Mouse (Mus musculus) kidney, embryonic 16.5 days (tissue): ENCODE data around the gene Hsd17b12. TPM values are rescaled to one million over a fixed set of nuclear protein-coding genes. Genes with fewer than 3 reads are reported as not detected.
A peak's percentile ranks its signal among the peaks of the same experiment; 100 is the strongest.

Experiments used
- ATAC-seq: fragments of 200-750 bp; cut with Nextera tagmentation; 2 replicates; pipeline ENCODE4 v1.8.0; 2017; ENCODE audit warnings: moderate TSS enrichment; ENCODE audit not compliant: low FRiP score, low TSS enrichment
- H3K27ac ChIP-seq: fragments of 300-500 bp; sonication (generic); 2 replicates; pipeline ENCODE4 v1.5.1; 2014; ENCODE audit warnings: low read length
- H3K27me3 ChIP-seq: fragments of 300-500 bp; sonication (generic); 2 replicates; pipeline ENCODE4 v1.6.1; 2014; ENCODE audit warnings: low read length, control low read depth, mixed read lengths; ENCODE audit not compliant: insufficient read depth
- H3K36me3 ChIP-seq: fragments of 300-500 bp; sonication (generic); 2 replicates; pipeline ENCODE4 v1.6.1; 2014; ENCODE audit warnings: low read length, control low read depth, mixed read lengths; ENCODE audit not compliant: insufficient read depth
- H3K4me1 ChIP-seq: fragments of 300-500 bp; sonication (generic); 2 replicates; pipeline ENCODE4 v1.6.1; 2014; ENCODE audit warnings: low read length, control low read depth, mixed read lengths; ENCODE audit not compliant: insufficient read depth
- H3K4me2 ChIP-seq: fragments of 300-500 bp; sonication (generic); replicated peaks from 2 replicates; pipeline ENCODE4 v1.6.1; 2014; ENCODE audit warnings: low read depth, low read length
- H3K4me3 ChIP-seq: fragments of 300-500 bp; sonication (generic); 2 replicates; pipeline ENCODE4 v1.5.1; 2014; ENCODE audit warnings: mild to moderate bottlenecking, low read length
- H3K9ac ChIP-seq: fragments of 300-500 bp; sonication (generic); replicated peaks from 2 replicates; pipeline ENCODE4 v1.6.1; 2014; ENCODE audit warnings: low read length
- H3K9me3 ChIP-seq: fragments of 300-500 bp; sonication (generic); 2 replicates; pipeline ENCODE4 v1.6.1; 2016; ENCODE audit warnings: low read length, control low read depth
- WGBS: fragments of 180-500 bp; shearing (Covaris S2); extraction: QIAGEN DNeasy Blood & Tissue Kit; methylation state at CpG from one replicate; pipeline ENCODE4 v1.1.7; 2014; 5-methylcytosine and 5-hydroxymethylcytosine counted together
- polyA plus RNA-seq: library from polyadenylated mRNA; unstranded; fragments of >200 nt; fragmentation: Nextera tagmentation; extraction: Ambion mirVana; gene quantifications from 2 replicates; pipeline ENCODE4 v1.2.1, GENCODE M21; 2015

Gene Hsd17b12
- polyA plus RNA-seq, 1 experiment from 2014 or later: 146 TPM

DNA sequence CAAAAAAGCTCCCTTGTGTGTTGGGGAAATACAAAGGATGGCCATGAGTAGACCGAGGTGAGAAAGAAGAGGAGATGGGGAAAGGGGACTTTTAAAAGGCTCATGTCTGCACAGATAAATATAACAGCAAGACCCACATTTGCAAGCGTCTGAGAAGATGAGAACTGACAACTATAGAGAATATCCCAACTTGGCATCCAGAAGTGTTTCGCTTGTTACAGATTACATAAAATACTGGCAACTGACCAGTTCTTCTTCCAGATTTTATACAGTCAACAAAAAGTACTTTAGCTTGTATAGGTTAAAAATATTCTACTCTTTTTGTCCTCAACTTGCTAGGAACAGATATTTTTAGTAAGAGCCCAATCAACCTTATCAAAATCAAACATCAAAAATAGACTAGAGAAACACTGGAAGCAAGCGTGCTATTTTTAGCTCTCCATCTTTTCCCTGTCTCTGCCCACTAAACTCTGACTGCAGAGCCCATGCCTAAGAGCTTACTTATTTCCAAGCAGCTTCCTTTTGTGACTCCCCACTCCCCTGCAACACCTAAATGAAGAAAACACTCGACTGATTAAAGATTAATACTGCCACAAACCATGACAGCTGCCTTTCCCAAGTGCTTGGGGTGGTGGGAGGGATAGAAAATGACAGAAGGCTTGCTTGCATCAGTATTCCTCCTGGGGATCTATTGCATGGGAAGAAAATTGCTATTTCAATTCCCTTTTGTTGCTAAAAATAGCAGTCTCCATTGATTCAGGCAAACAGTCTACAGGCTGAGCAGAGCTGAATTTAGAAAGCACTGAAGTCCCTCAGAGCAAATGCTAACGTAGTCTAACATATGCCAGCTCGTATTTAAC lies 35.4 kb downstream of the Hsd17b12 start:
- WGBS: 51% methylated on average over 7 of the region's 7 CpGs
- H3K27ac ChIP-seq: peak overlapping the region; percentile 70; the same call in 1 of the 2 replicates
- no peaks in the 10 kb centered on the region for H3K36me3 ChIP-seq
- H3K27me3 ChIP-seq: no peaks in the 10 kb centered on the region
- H3K9me3 ChIP-seq: no peaks in the 10 kb centered on the region
- 0 out of 2 replicates have a peak overlapping the region, but pooled peaks have one; percentile 5 for H3K4me2 ChIP-seq
- 0 out of 2 replicates have a peak overlapping the region, but pooled peaks have one; percentile 25 for H3K9ac ChIP-seq
- H3K4me3 ChIP-seq: no peak overlapping the region
- ATAC-seq: no peak
- H3K4me1 ChIP-seq: peaks cover 13% of the 10 kb centered on the region

- Histone ChIP-seq H3K27me3 (no peaks in the 10 kb centered on the region), H3K9ac (no peak overlapping the region), H3K9me3 (no peaks in the 10 kb centered on the region), H3K4me2 (no peak overlapping the region), H3K4me1 (no peaks in the 10 kb centered on the region), H3K4me3 (no peak overlapping the region), H3K36me3 (0 out of 2 replicates have a peak, but pooled peaks cover 8% of the 10 kb centered on the region), H3K27ac (no peak overlapping the region)
- ATAC-seq: no peak
- WGBS: 97% methylated on average over 2 of the region's 2 CpGs
These were observed 54.0 kb downstream of the Hsd17b12 start for GRCm38 (mm10) chr2:94103758-94104157.

DNA sequence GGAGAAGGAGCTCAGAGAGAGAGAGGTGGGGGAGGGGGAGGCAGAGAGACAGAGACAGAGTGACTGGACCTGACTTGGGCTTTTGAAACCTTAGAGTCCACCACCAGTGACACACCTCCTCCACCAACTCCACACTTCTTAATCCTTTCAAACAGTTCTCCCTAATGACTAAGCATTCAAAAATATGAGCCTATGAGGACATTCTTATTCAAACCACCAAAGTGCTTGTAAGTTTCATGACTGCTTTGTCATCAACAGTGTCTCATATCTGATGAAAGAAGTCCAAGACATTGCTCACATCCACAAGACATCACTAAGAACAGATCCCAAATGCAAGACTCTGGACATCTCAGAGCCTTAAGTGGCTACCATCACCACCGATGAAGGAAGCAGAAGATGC lies 67.9 kb downstream of the Hsd17b12 start:
- Histone ChIP-seq H3K9me3 (no peaks in the 10 kb centered on the region), H3K9ac (no peak overlapping the region), H3K4me3 (no peak overlapping the region), H3K27me3 (no peaks in the 10 kb centered on the region), H3K36me3 (no peaks in the 10 kb centered on the region), H3K4me1 (no peaks in the 10 kb centered on the region), H3K27ac (no peak overlapping the region), H3K4me2 (no peak overlapping the region)
- 96% methylated on average over 1 of the region's 1 CpGs for WGBS
- ATAC-seq: no peak

DNA sequence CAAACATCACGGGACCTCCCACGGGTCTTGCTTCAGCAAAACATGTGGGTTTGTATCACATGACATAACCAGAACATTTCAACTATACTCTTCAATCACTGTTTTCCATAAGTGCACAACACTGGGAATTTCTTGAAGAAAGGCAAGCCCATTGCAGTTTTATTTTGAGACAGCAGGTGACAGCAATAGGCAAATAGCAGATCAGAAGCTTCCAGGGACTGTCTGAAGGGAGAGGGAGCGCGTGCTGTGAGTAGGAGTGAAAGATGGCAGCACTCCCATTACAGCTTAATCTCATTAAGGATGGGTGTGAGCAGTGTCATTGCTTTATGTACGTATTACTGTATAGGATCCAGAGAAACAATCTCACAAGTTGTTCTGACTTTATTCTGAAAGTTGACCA lies 88.3 kb downstream of the Hsd17b12 start:
- Histone ChIP-seq H3K4me2 (no peak overlapping the region), H3K27ac (no peak overlapping the region), H3K9me3 (no peaks in the 10 kb centered on the region), H3K36me3 (peaks cover 6% of the 10 kb centered on the region; the same call in 1 of the 2 replicates), H3K4me1 (0 out of 2 replicates have a peak, but pooled peaks cover 3% of the 10 kb centered on the region), H3K4me3 (no peak overlapping the region), H3K27me3 (no peaks in the 10 kb centered on the region), H3K9ac (no peak overlapping the region)
- 78% methylated on average over 5 of the region's 5 CpGs for WGBS
- no peak for ATAC-seq

- no peak for ATAC-seq
- Histone ChIP-seq H3K4me3 (no peak overlapping the region), H3K9me3 (no peaks in the 10 kb centered on the region), H3K9ac (no peak overlapping the region), H3K27me3 (no peaks in the 10 kb centered on the region), H3K27ac (no peak overlapping the region), H3K36me3 (peaks cover 6% of the 10 kb centered on the region; the same call in 1 of the 2 replicates), H3K4me2 (no peak overlapping the region), H3K4me1 (0 out of 2 replicates have a peak, but pooled peaks cover 3% of the 10 kb centered on the region)
- WGBS: 91% methylated on average over 5 of the region's 5 CpGs
These were observed 91.1 kb downstream of the Hsd17b12 start for GRCm38 (mm10) chr2:94066540-94067135.

DNA sequence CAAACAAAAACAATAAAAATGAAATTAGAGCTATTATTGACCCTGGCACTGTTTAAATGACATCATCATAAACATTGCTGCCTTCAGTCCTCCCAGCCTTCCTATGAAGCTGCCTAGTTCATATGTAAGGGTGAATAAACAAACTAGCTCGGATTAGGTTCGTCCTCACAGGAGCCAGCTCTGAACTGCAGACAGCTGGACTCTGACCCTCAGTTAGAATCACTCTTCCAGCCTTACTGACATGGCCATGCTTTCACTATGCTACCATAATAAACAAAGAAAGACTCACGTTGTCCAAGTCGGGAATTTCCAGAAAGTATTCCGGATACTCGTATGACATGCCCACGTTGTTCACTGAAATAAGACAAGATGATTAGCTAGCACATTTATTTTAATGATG lies 91.6 kb downstream of the Hsd17b12 start:
- Histone ChIP-seq H3K4me3 (no peak overlapping the region), H3K4me2 (no peak overlapping the region), H3K4me1 (0 out of 2 replicates have a peak, but pooled peaks cover 3% of the 10 kb centered on the region), H3K36me3 (peaks cover 6% of the 10 kb centered on the region; the same call in 1 of the 2 replicates), H3K9ac (no peak overlapping the region), H3K9me3 (no peaks in the 10 kb centered on the region), H3K27ac (no peak overlapping the region), H3K27me3 (no peaks in the 10 kb centered on the region)
- WGBS: 79% methylated on average over 7 of the region's 7 CpGs
- ATAC-seq: no peak

DNA sequence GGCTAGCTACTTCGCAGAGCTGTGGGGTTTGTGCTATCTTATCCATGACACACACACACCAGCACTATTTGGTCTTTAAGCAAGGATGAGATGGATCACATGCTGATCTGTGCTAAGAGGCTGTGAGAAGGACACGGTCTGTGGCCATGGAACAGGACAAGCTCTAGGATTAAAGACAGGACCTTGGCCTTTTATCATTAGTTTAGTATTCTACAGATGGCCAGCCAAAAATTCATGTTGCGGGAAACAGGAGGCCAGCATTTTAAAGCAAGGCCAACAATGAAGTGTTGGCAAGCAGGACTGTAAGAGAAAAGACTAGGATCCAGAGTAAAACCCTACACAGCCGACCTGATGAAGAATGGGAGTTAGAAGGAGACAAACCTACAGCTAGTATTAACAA lies 95.0 kb downstream of the Hsd17b12 start:
- H3K4me2 ChIP-seq: no peak overlapping the region
- 90% methylated on average over 4 of the region's 4 CpGs for WGBS
- no peak overlapping the region for H3K4me3 ChIP-seq
- no peaks in the 10 kb centered on the region for H3K9me3 ChIP-seq
- no peaks in the 10 kb centered on the region for H3K27me3 ChIP-seq
- H3K36me3 ChIP-seq: no peaks in the 10 kb centered on the region
- 0 out of 2 replicates have a peak, but pooled peaks cover 3% of the 10 kb centered on the region for H3K4me1 ChIP-seq
- no peak overlapping the region for H3K9ac ChIP-seq
- H3K27ac ChIP-seq: no peak overlapping the region
- no peak for ATAC-seq

- H3K4me1 ChIP-seq: no peaks in the 10 kb centered on the region
- no peak overlapping the region for H3K27ac ChIP-seq
- no peak overlapping the region for H3K4me2 ChIP-seq
- H3K36me3 ChIP-seq: no peaks in the 10 kb centered on the region
- no peaks in the 10 kb centered on the region for H3K9me3 ChIP-seq
- no peaks in the 10 kb centered on the region for H3K27me3 ChIP-seq
- H3K4me3 ChIP-seq: no peak overlapping the region
- no peak overlapping the region for H3K9ac ChIP-seq
- no peak for ATAC-seq
- 82% methylated on average over 5 of the region's 5 CpGs for WGBS
These were observed 98.3 kb downstream of the Hsd17b12 start for GRCm38 (mm10) chr2:94059459-94059858.

- no peak overlapping the region for H3K9ac ChIP-seq
- no peaks in the 10 kb centered on the region for H3K9me3 ChIP-seq
- no peaks in the 10 kb centered on the region for H3K4me1 ChIP-seq
- no peak overlapping the region for H3K4me2 ChIP-seq
- no peaks in the 10 kb centered on the region for H3K27me3 ChIP-seq
- no peak overlapping the region for H3K4me3 ChIP-seq
- no peak overlapping the region for H3K27ac ChIP-seq
- no peaks in the 10 kb centered on the region; the same call in 1 of the 2 replicates for H3K36me3 ChIP-seq
- peak; percentile 54; the same call in 1 of the 2 replicates for ATAC-seq
These were observed 103.0 kb downstream of the Hsd17b12 start for GRCm38 (mm10) chr2:94054813-94055212.

DNA sequence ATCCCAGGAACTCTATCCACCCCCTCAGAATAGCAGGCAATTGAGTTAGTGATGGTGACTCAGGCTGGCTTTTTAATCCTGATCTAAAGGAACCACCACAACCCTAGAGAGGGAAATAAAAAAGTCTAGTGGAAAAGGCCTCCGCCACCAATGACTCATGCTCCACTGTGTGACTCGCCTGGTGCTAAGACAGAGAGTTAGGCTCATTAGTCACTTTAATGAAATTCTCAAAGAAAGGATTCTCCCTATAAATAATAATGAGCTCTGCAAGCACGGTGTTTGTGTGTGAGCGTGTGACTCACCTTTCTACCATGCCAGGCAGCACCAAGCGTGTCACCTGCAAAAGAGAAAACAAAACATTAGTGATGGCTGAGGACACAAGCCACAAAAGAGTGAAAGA lies 105.8 kb downstream of the Hsd17b12 start:
- Histone ChIP-seq H3K4me2 (no peak overlapping the region), H3K4me3 (no peak overlapping the region), H3K9me3 (no peaks in the 10 kb centered on the region), H3K4me1 (no peaks in the 10 kb centered on the region), H3K27ac (no peak overlapping the region), H3K36me3 (no peaks in the 10 kb centered on the region; the same call in 1 of the 2 replicates), H3K27me3 (no peaks in the 10 kb centered on the region), H3K9ac (no peak overlapping the region)
- 84% methylated on average over 5 of the region's 5 CpGs for WGBS
- ATAC-seq: no peak
